Mouse (Mus musculus) left cerebral cortex, adult 2 months (tissue): ENCODE data around the gene Scn4a. TPM values are rescaled to one million over a fixed set of nuclear protein-coding genes. Genes with fewer than 3 reads are reported as not detected.

Experiments used
- DNase-seq, 2 experiments: peaks; one replicate each; pipeline ENCODE4 v3.0.0; 2021 to 2022; ENCODE audit warnings: low spot score in 2 of 2, mixed read lengths in 1 of 2; ENCODE audit errors: extremely low spot score in 1 of 2
- H3K27ac ChIP-seq: fragments of 200-600 bp; 2 replicates; pipeline ENCODE4 v1.8.1; 2022
- H3K4me3 ChIP-seq: fragments of 200-600 bp; 2 replicates; pipeline ENCODE4 v1.8.1; 2022
- CTCF ChIP-seq: fragments of 200-600 bp; IDR thresholded peaks from 2 replicates; pipeline ENCODE4 v1.8.1; 2022; ENCODE audit warnings: antibody characterized with exemption, mild to moderate bottlenecking, moderate library complexity
- intact Hi-C: fragments of 180-260 bp; cut with DNase I; formaldehyde crosslinking; loops from one replicate; pipeline ENCODE4 v1.15.1; 2025
- total RNA-seq, 2 experiments: library from RNA; stranded (reverse); gene quantifications; 2 replicates each; pipeline ENCODE4 v1.2.3; 2021

The Scn4a gene
- total RNA-seq, 2 experiments from 2014 or later: not detected

GRCm38 (mm10) chr11:106383051-106383790 is 30.1 kb upstream of the Scn4a start:
- no peak for TF ChIP-seq CTCF
- H3K4me3 ChIP-seq: no peak overlapping the region
- DNase-seq: no peak
- intact Hi-C loops: no loop called here
- H3K27ac ChIP-seq: no peak overlapping the region; the same call in 1 of the 2 replicates

DNA sequence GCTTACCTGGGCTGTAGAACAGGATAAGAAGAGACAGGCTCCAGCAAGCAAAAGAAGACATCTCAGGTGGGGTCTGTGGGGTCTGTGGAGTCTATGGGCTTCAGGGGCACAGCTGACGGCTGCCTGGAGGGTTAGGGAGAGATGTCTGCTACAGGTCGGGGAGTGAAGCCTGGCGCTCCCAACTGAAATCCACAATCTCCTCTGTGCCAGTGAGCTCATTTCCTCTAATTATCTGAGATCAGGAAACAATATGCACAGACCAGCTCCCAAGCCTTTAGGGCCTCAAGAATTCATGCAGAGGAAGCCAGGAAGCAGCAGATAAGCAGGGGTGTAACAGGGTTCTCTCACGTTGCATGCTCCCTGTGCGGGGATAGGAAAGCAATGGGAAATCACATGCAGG is 29.3 kb upstream of the Scn4a start:
- peak overlapping the region; percentile 55 for H3K27ac ChIP-seq
- no peak for TF ChIP-seq CTCF
- DNase-seq: no peak
- H3K4me3 ChIP-seq: 0 out of 2 replicates have a peak overlapping the region, but pooled peaks have one; percentile 13
- intact Hi-C loops: no loop called here

DNA sequence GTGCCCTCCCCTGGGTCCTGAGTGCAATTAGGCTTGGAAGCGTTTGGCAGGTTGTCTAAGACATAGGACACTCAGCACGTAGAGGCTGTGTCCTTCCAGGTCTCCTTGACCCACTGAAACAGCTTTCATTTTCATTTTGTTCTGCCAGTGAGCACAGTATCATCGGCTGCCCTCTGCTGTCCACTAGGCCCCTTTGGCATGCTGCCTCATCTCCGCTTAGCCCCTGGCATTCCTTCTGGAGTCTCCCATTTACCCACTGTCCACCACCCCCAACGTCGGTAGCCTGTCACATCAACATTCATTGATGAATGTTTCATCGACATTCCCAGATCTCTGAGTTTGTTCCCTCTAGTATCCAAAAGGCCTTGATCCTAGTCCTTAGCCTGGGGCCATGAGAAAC is 28.8 kb upstream of the Scn4a start:
- H3K4me3 ChIP-seq: 0 out of 2 replicates have a peak overlapping the region, but pooled peaks have one; percentile 13

DNA sequence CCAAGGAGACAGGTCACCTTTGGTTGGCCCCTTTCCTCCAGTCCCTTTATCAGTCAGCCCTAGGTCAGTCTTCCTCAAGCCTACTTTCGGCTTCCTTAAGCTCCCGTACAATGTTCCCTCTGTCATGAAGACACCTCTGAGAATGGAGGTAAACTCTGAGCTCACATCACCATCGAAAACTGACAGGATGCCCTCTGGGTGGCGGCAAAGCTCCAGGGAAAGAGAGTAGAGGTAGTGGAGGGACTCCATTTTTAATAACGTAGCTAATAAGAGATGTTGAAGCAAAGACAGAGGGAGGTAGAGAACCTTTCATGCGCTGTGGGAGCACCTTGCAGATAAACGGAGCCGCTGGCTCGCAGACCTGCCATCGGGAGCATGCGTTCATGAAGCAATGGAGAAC is 27.9 kb upstream of the Scn4a start:
- no peak for TF ChIP-seq CTCF
- no peak overlapping the region for H3K27ac ChIP-seq
- no peak overlapping the region for H3K4me3 ChIP-seq
- intact Hi-C loops: no loop called here
- no peak for DNase-seq

More for the DNA sequence above, 28.8 kb upstream of the Scn4a start:
- intact Hi-C loops: no loop called here
- no peak for DNase-seq
- peak overlapping the region; percentile 55 for H3K27ac ChIP-seq
- no peak; the same call in 1 of the 2 replicates for TF ChIP-seq CTCF

- Histone ChIP-seq H3K4me3 (no peak overlapping the region), H3K27ac (no peak overlapping the region)
- DNase-seq: no peak
- no peak for TF ChIP-seq CTCF
- intact Hi-C loops: no loop called here
Observed at GRCm38 (mm10) chr11:106374979-106375378, 21.9 kb upstream of the Scn4a start.

DNA sequence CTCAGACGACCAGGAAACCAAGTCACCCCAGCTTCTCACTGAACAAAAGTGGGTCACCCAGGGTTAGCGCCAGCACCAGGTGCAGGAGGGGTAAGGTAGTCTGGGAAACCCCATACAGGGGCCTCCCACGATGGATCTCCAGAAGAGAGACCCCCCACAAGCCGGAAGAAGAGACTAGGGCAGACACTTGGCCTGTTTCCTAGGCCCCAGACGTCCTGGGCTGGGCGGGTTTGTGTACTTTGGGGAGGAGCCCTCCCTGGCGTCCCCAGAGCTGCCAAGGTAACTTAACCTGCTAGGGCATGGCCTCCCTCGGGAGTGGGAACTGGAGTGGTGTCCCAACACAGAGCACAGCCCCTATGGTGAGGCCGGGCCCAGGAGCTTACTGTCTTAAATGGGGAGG is 21.5 kb upstream of the Scn4a start:
- no peak for DNase-seq
- Histone ChIP-seq H3K27ac (no peak overlapping the region), H3K4me3 (no peak overlapping the region)
- intact Hi-C loops: no loop called here
- no peak for TF ChIP-seq CTCF

- TF ChIP-seq CTCF: no peak
- no peak overlapping the region for H3K4me3 ChIP-seq
- intact Hi-C loops: no loop called here
- DNase-seq: no peak
- H3K27ac ChIP-seq: no peak overlapping the region
Observed at GRCm38 (mm10) chr11:106373998-106374397, 20.9 kb upstream of the Scn4a start.

- intact Hi-C loops: loop anchor here (5.0 kb wide), 1 partner anchor 64 kb away; the partner anchor contains the start of gene Gh
- peak; percentile 59 to 80 for DNase-seq
- Histone ChIP-seq H3K4me3 (no peak overlapping the region), H3K27ac (no peak overlapping the region)
- TF ChIP-seq CTCF: peak; percentile 90
Observed at GRCm38 (mm10) chr11:106366316-106366715, 13.2 kb upstream of the Scn4a start.

GRCm38 (mm10) chr11:106365366-106365765 is 12.3 kb upstream of the Scn4a start, which contains the start of gene Prr29:
Prr29 (plus strand) TSS chr11:106365472.
- no peak within 1 kb of the TSS for H3K27ac ChIP-seq
- TF ChIP-seq CTCF: no peak
- DNase-seq: no peak
- no peak within 1 kb of the TSS for H3K4me3 ChIP-seq
- intact Hi-C loops: loop anchor here (5.0 kb wide), 1 partner anchor 63 kb away; the partner anchor contains the start of gene Gh

- intact Hi-C loops: loop anchor here (5.0 kb wide), 1 partner anchor 62 kb away; the partner anchor contains the start of gene Gh
- peak; percentile 13 to 16 for DNase-seq
- no peak overlapping the region for H3K27ac ChIP-seq
- no peak overlapping the region for H3K4me3 ChIP-seq
- TF ChIP-seq CTCF: no peak
Observed at GRCm38 (mm10) chr11:106364712-106365111, 11.6 kb upstream of the Scn4a start.

GRCm38 (mm10) chr11:106359350-106359749 is 6.3 kb upstream of the Scn4a start:
- intact Hi-C loops: no loop called here
- DNase-seq: no peak
- Histone ChIP-seq H3K27ac (no peak overlapping the region), H3K4me3 (no peak overlapping the region)
- peak; percentile 6; the same call in 1 of the 2 replicates for TF ChIP-seq CTCF

- no peak for TF ChIP-seq CTCF
- Histone ChIP-seq H3K4me3 (no peak overlapping the region), H3K27ac (no peak overlapping the region)
- no peak for DNase-seq
- intact Hi-C loops: no loop called here
Observed at GRCm38 (mm10) chr11:106355382-106356128, 2.5 kb upstream of the Scn4a start.
